Mouse (Mus musculus) liver, embryonic 13.5 days (tissue): ENCODE results near the gene Gm45521. TPM values are rescaled to one million over a fixed set of nuclear protein-coding genes. Genes with fewer than 3 reads are reported as not detected.

Experiments used
- ATAC-seq: fragments of 200-750 bp; cut with Nextera tagmentation; 2 replicates; pipeline ENCODE4 v1.8.0; 2017; ENCODE audit warnings: low read depth, mild to moderate bottlenecking, moderate number of reproducible peaks, moderate library complexity
- DNase-seq: peaks from one replicate; pipeline ENCODE4 v3.0.0; 2022
- H3K27ac ChIP-seq: fragments of 300-500 bp; sonication (generic); 2 replicates; pipeline ENCODE4 v1.5.1; 2015; ENCODE audit warnings: moderate library complexity, mild to moderate bottlenecking, inconsistent platforms
- H3K27me3 ChIP-seq: fragments of 300-500 bp; sonication (generic); 2 replicates; pipeline ENCODE4 v1.6.1; 2015; ENCODE audit warnings: mild to moderate bottlenecking, inconsistent platforms
- H3K36me3 ChIP-seq: fragments of 300-500 bp; sonication (generic); 2 replicates; pipeline ENCODE4 v1.6.1; 2015; ENCODE audit warnings: mild to moderate bottlenecking, inconsistent platforms
- H3K4me1 ChIP-seq: fragments of 300-500 bp; sonication (generic); replicated peaks from 2 replicates; pipeline ENCODE4 v1.6.1; 2015; ENCODE audit warnings: inconsistent platforms
- H3K4me2 ChIP-seq: fragments of 300-500 bp; sonication (generic); 2 replicates; pipeline ENCODE4 v1.6.1; 2015; ENCODE audit warnings: inconsistent platforms, mild to moderate bottlenecking, moderate library complexity
- H3K4me3 ChIP-seq: fragments of 300-500 bp; sonication (generic); replicated peaks from 2 replicates; pipeline ENCODE4 v1.5.1; 2015; ENCODE audit warnings: mild to moderate bottlenecking, inconsistent platforms
- H3K9ac ChIP-seq: fragments of 300-500 bp; sonication (generic); 2 replicates; pipeline ENCODE4 v1.6.1; 2015; ENCODE audit warnings: mild to moderate bottlenecking, inconsistent platforms
- H3K9me3 ChIP-seq: fragments of 300-500 bp; sonication (generic); replicated peaks from 2 replicates; pipeline ENCODE4 v1.6.1; 2016; ENCODE audit warnings: inconsistent platforms
- WGBS: fragments of 180-500 bp; shearing (Covaris S2); methylation state at CpG from one replicate; pipeline ENCODE4 v1.1.7; 2015; ENCODE audit not compliant: insufficient replicate concordance; 5-methylcytosine and 5-hydroxymethylcytosine counted together
- polyA plus RNA-seq: library from polyadenylated mRNA; unstranded; fragments of >200 nt; fragmentation: Nextera tagmentation; extraction: Ambion mirVana; gene quantifications from 2 replicates; pipeline ENCODE4 v1.2.1, GENCODE M21; 2015

Gm45521 gene
- polyA plus RNA-seq, 1 experiment from 2014 or later = not detected

DNA sequence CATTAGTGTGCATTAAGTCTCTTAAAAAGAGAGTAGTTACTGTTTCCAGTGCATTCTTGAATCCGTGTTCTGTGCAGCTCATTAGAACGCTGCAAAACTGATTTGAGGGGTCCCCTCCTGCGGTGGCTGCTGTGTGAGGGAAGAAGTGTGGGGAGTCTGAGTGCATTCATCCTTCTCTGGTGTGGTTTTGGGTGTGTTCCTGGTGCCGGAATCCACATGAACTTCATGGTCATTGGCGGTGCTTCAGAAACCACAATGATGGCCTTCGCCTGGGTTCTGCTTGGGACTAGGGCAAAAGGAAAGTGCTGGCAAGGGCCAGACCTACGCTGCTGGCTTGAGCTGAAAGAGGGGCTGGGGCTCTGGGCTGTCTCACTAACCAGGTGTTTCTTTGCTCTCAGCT is 22.9 kb upstream of the Gm45521 start:
- H3K4me1 ChIP-seq = peaks cover 21% of the 10 kb centered on the region
- WGBS = 59% methylated on average over 7 of the region's 7 CpGs
- peaks cover 39% of the 10 kb centered on the region for H3K36me3 ChIP-seq
- no peaks in the 10 kb centered on the region for H3K27me3 ChIP-seq
- ATAC-seq (no peak), DNase-seq (no peak)
- H3K4me2 ChIP-seq = no peak overlapping the region
- H3K27ac ChIP-seq = no peak overlapping the region
- H3K4me3 ChIP-seq = no peak overlapping the region
- H3K9me3 ChIP-seq = no peaks in the 10 kb centered on the region
- H3K9ac ChIP-seq = no peak overlapping the region

- Histone ChIP-seq H3K9ac (no peak overlapping the region), H3K4me3 (no peak overlapping the region), H3K9me3 (no peaks in the 10 kb centered on the region), H3K27ac (no peak overlapping the region), H3K27me3 (no peaks in the 10 kb centered on the region), H3K36me3 (peaks cover 47% of the 10 kb centered on the region), H3K4me1 (peaks cover 17% of the 10 kb centered on the region), H3K4me2 (no peak overlapping the region)
- 42% methylated on average over 17 of the region's 17 CpGs for WGBS
- ATAC-seq (no peak), DNase-seq (no peak)
These were observed 19.9 kb upstream of the Gm45521 start for GRCm38 (mm10) chr14:7937052-7937630.

- DNase-seq = no peak
- H3K27ac ChIP-seq = no peak overlapping the region
These were observed 18.0 kb upstream of the Gm45521 start for GRCm38 (mm10) chr14:7938809-7939784.

GRCm38 (mm10) chr14:7941413-7941812 is 15.7 kb upstream of the Gm45521 start:
- DNase-seq = no peak
- peaks cover 32% of the 10 kb centered on the region for H3K36me3 ChIP-seq
- WGBS = 60% methylated on average over 5 of the region's 5 CpGs

More at GRCm38 (mm10) chr14:7938809-7939784, 18.0 kb upstream of the Gm45521 start:
- ATAC-seq = no peak
- Histone ChIP-seq H3K9ac (no peak overlapping the region), H3K36me3 (peaks cover 39% of the 10 kb centered on the region), H3K4me3 (no peak overlapping the region), H3K9me3 (no peaks in the 10 kb centered on the region), H3K27me3 (no peaks in the 10 kb centered on the region), H3K4me1 (no peaks in the 10 kb centered on the region), H3K4me2 (no peak overlapping the region)
- WGBS = 67% methylated on average over 19 of the region's 19 CpGs

GRCm38 (mm10) chr14:7943101-7943800 is 13.8 kb upstream of the Gm45521 start:
- no peak overlapping the region for H3K4me2 ChIP-seq
- H3K4me3 ChIP-seq = no peak overlapping the region
- no peaks in the 10 kb centered on the region for H3K4me1 ChIP-seq
- no peak for DNase-seq
- no peaks in the 10 kb centered on the region for H3K9me3 ChIP-seq
- no peaks in the 10 kb centered on the region for H3K27me3 ChIP-seq
- H3K9ac ChIP-seq = no peak overlapping the region
- ATAC-seq = no peak
- no peak overlapping the region for H3K27ac ChIP-seq
- peaks cover 24% of the 10 kb centered on the region for H3K36me3 ChIP-seq
- 67% methylated on average over 7 of the region's 7 CpGs for WGBS

More at GRCm38 (mm10) chr14:7941413-7941812, 15.7 kb upstream of the Gm45521 start:
- H3K27me3 ChIP-seq = no peaks in the 10 kb centered on the region
- no peaks in the 10 kb centered on the region for H3K9me3 ChIP-seq
- no peak overlapping the region for H3K27ac ChIP-seq
- no peaks in the 10 kb centered on the region for H3K4me1 ChIP-seq
- no peak overlapping the region for H3K9ac ChIP-seq
- H3K4me2 ChIP-seq = no peak overlapping the region
- no peak overlapping the region for H3K4me3 ChIP-seq
- no peak for ATAC-seq

DNA sequence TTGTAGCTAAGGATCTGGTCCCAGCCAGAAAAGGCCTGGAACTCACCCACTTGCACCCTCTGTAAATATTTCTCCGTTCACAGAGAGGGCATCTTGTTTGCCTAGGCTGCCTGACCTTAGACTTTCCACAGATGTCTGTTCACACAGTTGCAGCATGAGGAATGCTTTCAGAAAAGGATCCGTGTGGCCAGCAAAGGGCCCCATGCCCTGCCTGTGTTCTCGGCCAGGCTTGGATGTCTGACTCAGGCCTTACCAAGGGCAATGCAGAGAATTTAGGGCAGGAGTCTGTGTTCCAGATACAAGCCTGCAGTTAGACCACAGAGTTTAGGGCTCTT is 13.3 kb upstream of the Gm45521 start:
- H3K9ac ChIP-seq = no peak overlapping the region
- WGBS = 70% methylated on average over 3 of the region's 3 CpGs
- H3K4me1 ChIP-seq = no peaks in the 10 kb centered on the region
- H3K4me3 ChIP-seq = no peak overlapping the region
- H3K36me3 ChIP-seq = peaks cover 27% of the 10 kb centered on the region
- H3K27me3 ChIP-seq = no peaks in the 10 kb centered on the region
- H3K4me2 ChIP-seq = no peak overlapping the region
- no peak for DNase-seq
- no peak overlapping the region for H3K27ac ChIP-seq
- no peak for ATAC-seq
- no peaks in the 10 kb centered on the region for H3K9me3 ChIP-seq

- 36% methylated on average over 8 of the region's 8 CpGs for WGBS
- DNase-seq (peak; percentile 25), ATAC-seq (no peak)
- H3K9me3 ChIP-seq = no peaks in the 10 kb centered on the region
- H3K9ac ChIP-seq = no peak overlapping the region
- H3K36me3 ChIP-seq = peaks cover 28% of the 10 kb centered on the region
- no peaks in the 10 kb centered on the region for H3K4me1 ChIP-seq
- H3K4me2 ChIP-seq = no peak overlapping the region
- H3K27ac ChIP-seq = no peak overlapping the region
- H3K4me3 ChIP-seq = no peak overlapping the region
- H3K27me3 ChIP-seq = no peaks in the 10 kb centered on the region
These were observed 12.6 kb upstream of the Gm45521 start for GRCm38 (mm10) chr14:7944349-7945039.

DNA sequence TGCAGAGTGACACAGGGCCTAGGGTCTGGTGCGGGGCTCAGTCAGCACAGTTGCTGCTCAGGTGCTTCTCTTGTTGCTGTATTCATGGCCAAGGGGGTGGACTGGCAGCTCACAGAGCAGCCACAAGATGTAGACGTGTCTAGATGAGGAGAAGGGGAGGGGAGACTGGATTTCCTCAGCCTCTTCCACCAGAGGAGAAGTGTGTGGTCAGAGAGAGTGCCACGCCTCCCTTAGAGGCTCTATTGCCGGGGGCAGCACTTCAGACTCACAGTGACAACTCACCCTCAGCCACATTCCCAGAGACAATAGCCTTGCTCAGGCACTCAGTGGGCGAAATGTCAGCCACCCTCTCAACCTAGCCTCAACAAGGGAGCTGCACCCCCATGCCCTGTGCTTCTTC is 11.8 kb upstream of the Gm45521 start:
- Histone ChIP-seq H3K4me3 (no peak overlapping the region), H3K9ac (no peak overlapping the region), H3K4me1 (no peaks in the 10 kb centered on the region), H3K27ac (no peak overlapping the region), H3K36me3 (peaks cover 32% of the 10 kb centered on the region), H3K9me3 (no peaks in the 10 kb centered on the region), H3K4me2 (no peak overlapping the region), H3K27me3 (no peaks in the 10 kb centered on the region)
- 51% methylated on average over 5 of the region's 5 CpGs for WGBS
- ATAC-seq (no peak), DNase-seq (no peak)

DNA sequence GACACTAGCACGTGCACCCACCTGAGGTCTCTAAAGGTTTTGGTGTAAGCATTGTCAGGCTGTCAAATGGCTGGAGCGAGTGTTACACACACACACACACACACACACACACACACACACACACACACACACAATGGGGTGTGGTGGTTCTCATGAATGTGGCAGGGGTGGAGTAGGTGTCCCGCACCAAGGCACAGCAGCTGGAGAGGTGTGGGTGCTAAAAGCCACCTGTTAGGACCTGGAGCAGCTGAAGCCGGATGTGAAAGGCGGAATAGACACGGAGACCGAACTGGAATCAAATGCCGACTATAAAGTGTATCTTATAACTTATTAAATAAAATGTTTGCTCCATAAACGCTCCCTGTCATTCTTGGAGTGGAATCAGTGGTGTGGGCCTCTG is 5.9 kb upstream of the Gm45521 start:
- H3K27me3 ChIP-seq = no peaks in the 10 kb centered on the region
- 75% methylated on average over 9 of the region's 9 CpGs for WGBS
- H3K36me3 ChIP-seq = peaks cover 22% of the 10 kb centered on the region; the same call in 1 of the 2 replicates
- ATAC-seq (no peak), DNase-seq (no peak)
- no peak overlapping the region for H3K4me3 ChIP-seq
- no peak overlapping the region for H3K27ac ChIP-seq
- H3K9me3 ChIP-seq = no peaks in the 10 kb centered on the region
- H3K4me2 ChIP-seq = no peak overlapping the region
- peaks cover 17% of the 10 kb centered on the region; the same call in 1 of the 2 replicates for H3K4me1 ChIP-seq
- H3K9ac ChIP-seq = no peak overlapping the region

- peak overlapping the region; percentile 63 for H3K27ac ChIP-seq
- DNase-seq (no peak), ATAC-seq (peak; percentile 78)
- no peak overlapping the region for H3K4me3 ChIP-seq
- H3K36me3 ChIP-seq = peaks cover 22% of the 10 kb centered on the region; the same call in 1 of the 2 replicates
- no peaks in the 10 kb centered on the region for H3K27me3 ChIP-seq
- H3K9ac ChIP-seq = no peak overlapping the region
- WGBS = 39% methylated on average over 12 of the region's 12 CpGs
- H3K4me2 ChIP-seq = 0 out of 2 replicates have a peak overlapping the region, but pooled peaks have one; percentile 4
- H3K9me3 ChIP-seq = no peaks in the 10 kb centered on the region
- peaks cover 17% of the 10 kb centered on the region; the same call in 1 of the 2 replicates for H3K4me1 ChIP-seq
These were observed 4.4 kb upstream of the Gm45521 start for GRCm38 (mm10) chr14:7952610-7953254.
